Mouse (Mus musculus): ENCODE measurements around the gene Fuk.

- no peak for TF ChIP-seq POLR2A (IDR thresholded peaks at IDR 0.05; ENCODE audit: borderline replicate concordance, control insufficient read depth, low read depth, low read length)
- no peak for TF ChIP-seq CTCF (IDR thresholded peaks at IDR 0.05; ENCODE audit: control insufficient read depth, insufficient read depth, low read length)
These were observed 15.1 kb upstream of the Fuk start for GRCm38 (mm10) chr8:110917415-110917814.
